Mouse (Mus musculus) cortical plate, adult 2 months (tissue): Measurements from ENCODE around the gene Rplp2. TPM values are rescaled to one million over a fixed set of nuclear protein-coding genes. Genes with fewer than 3 reads are reported as not detected.

Experiments used
- H3K27ac ChIP-seq: fragments of 200-500 bp; 2 replicates; pipeline ENCODE4 v1.5.1; 2012; ENCODE audit warnings: low read length, control low read depth, inconsistent platforms; ENCODE audit not compliant: insufficient read depth
- H3K4me1 ChIP-seq: fragments of 200-500 bp; 2 replicates; pipeline ENCODE4 v1.6.1; 2011; ENCODE audit warnings: low read length; ENCODE audit not compliant: control insufficient read depth, insufficient read depth
- H3K4me3 ChIP-seq: fragments of 200-500 bp; 2 replicates; pipeline ENCODE4 v1.5.1; 2011; ENCODE audit warnings: mild to moderate bottlenecking, low read length, control low read depth; ENCODE audit not compliant: insufficient read depth
- CTCF ChIP-seq: fragments of 200-500 bp; IDR thresholded peaks from 2 replicates; pipeline ENCODE4 v1.5.1; 2011; ENCODE audit warnings: mild to moderate bottlenecking, control low read depth, low read length; ENCODE audit not compliant: insufficient read depth; ENCODE audit errors: extremely low read depth
- POLR2A ChIP-seq: fragments of 200-500 bp; IDR thresholded peaks from 2 replicates; pipeline ENCODE4 v1.6.1; 2011; ENCODE audit warnings: mild to moderate bottlenecking, low read length, control low read depth; ENCODE audit not compliant: insufficient read depth; ENCODE audit errors: extremely low read depth
- polyA plus RNA-seq: library from polyadenylated mRNA; depleted of rRNA; stranded (reverse); fragments of >200 nt; gene quantifications from 2 replicates; pipeline ENCODE4 v1.2.3, GENCODE M21; 2012

Gene Rplp2
- polyA plus RNA-seq, 1 experiment = 611 TPM

DNA sequence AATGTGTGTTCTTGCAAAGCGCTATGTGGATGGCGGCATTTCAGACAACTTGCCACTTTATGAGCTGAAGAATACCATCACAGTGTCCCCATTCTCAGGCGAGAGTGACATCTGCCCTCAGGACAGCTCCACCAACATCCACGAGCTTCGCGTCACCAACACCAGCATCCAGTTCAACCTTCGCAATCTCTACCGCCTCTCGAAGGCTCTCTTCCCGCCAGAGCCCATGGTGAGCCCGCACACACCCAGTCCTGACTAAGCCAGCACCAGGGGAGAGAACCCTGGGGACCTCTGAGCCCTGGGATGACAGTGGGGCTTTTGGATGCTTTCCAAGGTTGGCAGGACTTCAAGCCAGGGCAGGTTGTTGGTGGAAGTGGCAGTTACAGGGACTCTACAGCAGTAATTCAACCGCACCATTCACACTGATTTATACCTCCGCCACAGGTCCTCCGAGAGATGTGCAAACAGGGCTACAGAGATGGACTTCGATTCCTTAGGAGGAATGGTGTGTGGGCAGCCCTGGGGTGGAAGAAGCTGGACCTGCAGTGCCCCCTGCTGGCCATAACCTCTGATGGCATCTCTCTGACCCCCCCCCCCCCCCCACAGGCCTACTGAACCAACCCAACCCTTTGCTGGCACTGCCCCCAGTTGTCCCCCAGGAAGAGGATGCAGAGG, 11.0 kb downstream of the Rplp2 start:
- no peaks in the 10 kb centered on the region; the same call in 1 of the 2 replicates for H3K4me1 ChIP-seq
- no peak overlapping the region for H3K27ac ChIP-seq

DNA sequence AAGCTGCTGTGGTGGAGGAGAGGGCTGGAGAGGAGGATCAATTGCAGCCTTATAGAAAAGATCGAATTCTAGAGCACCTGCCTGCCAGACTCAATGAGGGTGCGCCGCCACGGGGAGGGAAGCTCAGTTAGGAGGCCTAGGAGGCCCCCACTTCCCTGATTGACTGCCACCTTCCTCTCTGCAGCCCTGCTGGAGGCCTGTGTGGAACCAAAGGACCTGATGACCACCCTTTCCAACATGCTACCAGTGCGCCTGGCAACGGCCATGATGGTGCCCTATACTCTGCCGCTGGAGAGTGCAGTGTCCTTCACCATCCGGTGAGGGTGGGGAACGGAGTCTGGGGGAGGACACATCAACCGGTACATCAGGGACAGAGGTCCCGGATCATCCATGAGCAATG, 11.5 kb downstream of the Rplp2 start:
- TF ChIP-seq POLR2A = no peak
- no peak for TF ChIP-seq CTCF
- H3K27ac ChIP-seq = no peak overlapping the region
- H3K4me1 ChIP-seq = no peaks in the 10 kb centered on the region; the same call in 1 of the 2 replicates
- no peak overlapping the region for H3K4me3 ChIP-seq

More for the DNA sequence above, 11.0 kb downstream of the Rplp2 start:
- H3K4me3 ChIP-seq = no peak overlapping the region
- TF ChIP-seq POLR2A = no peak
- peak; percentile 40; the same call in 1 of the 2 replicates for TF ChIP-seq CTCF

GRCm38 (mm10) chr7:141459301-141459711, 12.1 kb downstream of the Rplp2 start:
- H3K27ac ChIP-seq = no peak overlapping the region
- no peak overlapping the region for H3K4me3 ChIP-seq
- no peak for TF ChIP-seq CTCF
- H3K4me1 ChIP-seq = no peaks in the 10 kb centered on the region; the same call in 1 of the 2 replicates

GRCm38 (mm10) chr7:141460001-141460390, 12.8 kb downstream of the Rplp2 start:
- TF ChIP-seq CTCF = no peak
- no peak for TF ChIP-seq POLR2A
- H3K4me1 ChIP-seq = no peaks in the 10 kb centered on the region; the same call in 1 of the 2 replicates
- no peak overlapping the region for H3K4me3 ChIP-seq
- no peak overlapping the region for H3K27ac ChIP-seq

DNA sequence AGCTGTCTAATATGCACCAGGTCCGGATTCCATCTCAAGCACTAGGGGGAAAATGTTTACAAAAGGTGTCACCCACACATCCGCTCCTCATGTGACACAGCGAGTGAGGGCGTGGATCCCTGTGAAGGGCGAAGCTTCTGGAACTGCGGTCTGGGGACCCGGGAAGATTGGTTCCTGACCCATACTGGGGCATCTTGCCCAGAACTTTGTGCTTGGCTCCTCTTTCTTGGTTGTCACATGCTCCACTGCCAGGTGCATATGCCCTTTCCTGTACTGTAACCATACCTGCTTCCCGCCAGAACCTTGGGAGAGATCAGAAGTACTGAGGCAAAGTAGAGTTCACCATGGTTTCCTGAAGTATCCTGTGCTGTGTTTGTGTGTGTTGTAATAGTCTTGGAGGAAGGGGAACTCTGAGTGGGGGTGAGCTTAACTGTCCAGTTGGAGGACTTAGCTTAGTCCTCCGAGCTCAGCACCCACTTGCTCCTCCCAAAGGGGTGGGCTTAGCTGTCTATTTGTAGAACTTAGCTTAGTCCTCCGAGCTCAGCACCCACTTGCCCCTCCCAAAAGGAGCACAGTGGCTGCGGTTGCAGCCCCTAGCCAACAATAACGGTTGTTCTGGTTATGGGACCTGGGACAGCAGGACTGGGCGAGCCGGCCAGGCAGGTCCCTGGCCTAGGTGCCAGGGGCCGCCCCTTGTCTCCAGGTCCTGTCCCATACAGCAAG, 13.4 kb downstream of the Rplp2 start, which contains the start of gene Cracr2b:
Cracr2b (plus strand) TSS at position 704 of the 723 bp plus-strand sequence.
- no peaks in the 10 kb centered on the region; the same call in 1 of the 2 replicates for H3K4me1 ChIP-seq
- peak within 1 kb of the TSS; percentile 15; the same call in 1 of the 2 replicates for H3K27ac ChIP-seq
- TF ChIP-seq POLR2A = no peak
- no peak for TF ChIP-seq CTCF
- H3K4me3 ChIP-seq = 0 out of 2 replicates have a peak within 1 kb of the TSS, but pooled peaks have one; percentile 14

DNA sequence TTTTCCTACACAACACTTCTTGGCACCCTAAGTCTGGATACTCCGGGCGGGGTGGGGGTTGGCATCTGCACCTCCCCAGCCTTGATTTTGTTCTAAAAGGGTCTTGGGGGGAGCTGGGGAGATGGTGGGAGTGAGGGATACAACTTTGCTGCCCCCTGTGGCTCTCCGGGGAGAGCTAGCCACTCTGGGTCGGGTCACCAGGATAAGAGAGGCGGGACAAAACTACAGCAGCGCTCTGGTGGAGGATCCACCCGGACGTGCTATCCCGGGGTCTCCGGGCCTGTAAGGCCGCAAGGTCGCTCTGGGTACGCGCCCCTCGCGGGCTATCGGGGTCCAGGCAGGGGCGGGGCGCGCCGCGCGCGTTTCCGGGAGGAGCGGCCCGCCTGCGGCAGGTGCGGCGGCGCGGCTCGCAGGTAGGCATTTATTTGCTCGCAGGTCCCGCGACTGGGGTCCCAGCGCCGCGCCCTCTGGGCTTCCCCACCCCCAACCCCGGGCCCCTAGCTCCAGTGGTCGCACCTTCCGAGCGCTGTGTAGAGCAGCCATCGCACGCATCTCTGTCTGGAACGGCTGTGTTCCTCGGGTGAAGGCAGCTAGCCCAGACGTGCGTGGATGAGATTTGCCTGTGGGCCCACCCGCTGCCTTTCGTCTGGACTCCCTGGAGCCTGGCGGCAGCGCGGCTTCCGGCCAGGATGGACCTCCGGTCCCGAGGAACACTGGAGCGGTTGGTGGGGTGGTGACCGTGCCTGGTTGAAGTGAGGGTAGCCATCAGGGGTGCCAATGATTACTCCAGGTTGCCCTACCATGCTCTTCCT, 14.6 kb downstream of the Rplp2 start:
- TF ChIP-seq CTCF (no peak), POLR2A (no peak)
- H3K4me3 ChIP-seq = 0 out of 2 replicates have a peak overlapping the region, but pooled peaks have one; percentile 14
- no peaks in the 10 kb centered on the region for H3K4me1 ChIP-seq
- H3K27ac ChIP-seq = no peak overlapping the region

DNA sequence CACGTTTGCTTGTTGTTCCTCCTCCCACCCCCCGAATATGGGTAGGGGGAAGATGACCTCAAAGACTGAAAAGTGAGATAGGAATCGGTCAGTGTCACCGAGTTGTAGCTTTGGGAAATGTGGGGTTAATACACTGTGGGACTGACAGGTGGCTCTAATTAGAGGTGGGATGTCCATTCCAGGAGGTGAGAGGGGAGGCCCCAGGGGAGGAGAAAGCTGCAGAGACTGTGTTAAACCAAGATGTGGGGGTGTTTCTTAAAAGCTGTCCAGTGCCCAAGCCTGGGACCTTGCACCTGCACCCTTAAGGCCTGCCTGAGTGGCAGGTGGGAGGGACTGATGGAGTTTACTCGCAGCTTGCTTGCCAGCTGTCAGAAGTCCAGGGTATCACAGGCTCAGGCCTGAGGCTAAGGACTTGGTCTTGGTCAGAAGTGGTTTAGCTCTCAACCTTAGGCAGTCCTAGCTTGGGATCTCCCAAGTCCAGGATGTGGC, 15.2 kb downstream of the Rplp2 start:
- Histone ChIP-seq H3K4me3 (no peak overlapping the region), H3K27ac (no peak overlapping the region), H3K4me1 (no peaks in the 10 kb centered on the region)
- TF ChIP-seq CTCF = no peak
- TF ChIP-seq POLR2A = no peak

DNA sequence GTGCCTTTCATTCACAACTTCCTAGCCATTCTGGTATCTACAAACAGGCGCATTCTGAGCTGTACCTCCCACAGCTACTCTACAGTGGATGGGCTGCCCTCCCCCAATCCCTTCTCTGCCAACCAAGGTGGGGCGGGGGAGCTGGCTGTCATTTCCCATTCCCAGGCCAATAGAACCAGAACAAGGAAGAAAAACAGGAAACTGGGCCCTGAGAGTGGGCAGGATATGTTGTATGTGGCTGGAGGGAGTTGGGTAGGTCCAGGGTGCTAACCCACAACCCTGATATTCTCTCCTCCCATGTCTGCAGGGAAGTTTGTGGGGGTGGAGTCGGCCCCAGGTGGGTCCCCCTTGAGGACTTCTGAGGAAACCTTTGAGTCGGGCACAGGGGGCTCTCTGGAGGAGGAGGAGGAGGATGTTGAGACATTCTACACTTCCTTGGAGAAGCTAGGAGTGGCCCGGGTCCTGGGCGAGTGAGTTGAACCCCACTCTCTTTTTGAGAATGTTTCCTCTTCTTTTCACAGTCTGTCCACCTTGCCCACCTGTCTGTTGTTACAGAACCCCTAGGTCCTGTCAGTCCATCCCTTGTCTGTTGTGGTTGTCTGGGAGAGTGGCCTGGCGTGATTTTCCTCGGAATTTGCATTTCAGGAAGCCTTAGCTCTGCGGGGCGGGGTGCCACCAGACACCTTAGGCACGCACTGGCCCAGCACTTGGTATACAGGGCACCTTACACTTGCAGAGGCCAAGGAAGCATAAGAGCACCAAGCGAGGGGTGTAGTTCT, 16.8 kb downstream of the Rplp2 start:
- H3K27ac ChIP-seq = peak overlapping the region; percentile 24; the same call in 1 of the 2 replicates
- no peak for TF ChIP-seq CTCF
- no peak for TF ChIP-seq POLR2A

More for the DNA sequence above, 16.8 kb downstream of the Rplp2 start:
- Histone ChIP-seq H3K4me1 (peaks cover 2% of the 10 kb centered on the region; the same call in 1 of the 2 replicates), H3K4me3 (peak overlapping the region; percentile 4; the same call in 1 of the 2 replicates)
